Mouse (Mus musculus): ENCODE results near the gene Hnrnpd. TPM values are rescaled to one million over a fixed set of nuclear protein-coding genes. Genes with fewer than 3 reads are reported as not detected.
A peak's percentile ranks its signal among the peaks of the same experiment; 100 is the strongest.

Gene Hnrnpd
- polyA plus RNA-seq, 1 experiment from 2014 or later: 152 TPM

- DNase-seq (ENCODE audit: low spot score) (peak; percentile 93), ATAC-seq (replicated peaks; ENCODE audit: low FRiP score) (peak; percentile 98)
- 6% methylated on average over 49 of the region's 49 CpGs for WGBS
- H3K4me2 ChIP-seq: peak within 1 kb of the TSS; percentile 76
- H3K27me3 ChIP-seq (replicated peaks; ENCODE audit: control insufficient read depth, insufficient read depth, low read length): no peaks in the 10 kb centered on the region
- peak within 1 kb of the TSS; percentile 58 for H3K9ac ChIP-seq (ENCODE audit: low read depth, low read length)
- H3K9me3 ChIP-seq (ENCODE audit: control insufficient read depth, low read length): no peaks in the 10 kb centered on the region
- H3K4me1 ChIP-seq (replicated peaks; ENCODE audit: control insufficient read depth, insufficient read depth, low read length): no peaks in the 10 kb centered on the region
- no peaks in the 10 kb centered on the region for H3K36me3 ChIP-seq (ENCODE audit: control insufficient read depth, insufficient read depth, low read length)
- peak within 1 kb of the TSS; percentile 66 for H3K27ac ChIP-seq (ENCODE audit: low read depth, low read length)
- peak within 1 kb of the TSS; percentile 62 for H3K4me3 ChIP-seq (ENCODE audit: low read depth, low read length)
These were observed 72.4 kb downstream of the Hnrnpd start, which contains the start of gene Vamp9 for GRCm38 (mm10) chr5:99906181-99906956. Gene Vamp9 (plus strand): TSS chr5:99906254.

Other genes starting within 250 kb of the Hnrnpd start
- 11.2 and 13.3 TPM in 2 replicates for gene Rasgef1b, start 249.9 kb downstream of the Hnrnpd start, polyA plus RNA-seq (2014; fragmentation: Nextera tagmentation; extraction: Ambion mirVana)
- not detected in 2 replicates for gene Vamp9, start 72.7 kb downstream of the Hnrnpd start, polyA plus RNA-seq (2014; fragmentation: Nextera tagmentation; extraction: Ambion mirVana)
- 1.3 and 1.9 TPM in 2 replicates for gene 4930524J08Rik, start 123 bp upstream of the Hnrnpd start, polyA plus RNA-seq (2014; fragmentation: Nextera tagmentation; extraction: Ambion mirVana)
- gene Hnrnpdl, start 60.7 kb upstream of the Hnrnpd start, polyA plus RNA-seq (2014; fragmentation: Nextera tagmentation; extraction: Ambion mirVana): 143 and 157 TPM in 2 replicates
- 52.6 and 61.2 TPM in 2 replicates for gene Enoph1, start 61.0 kb upstream of the Hnrnpd start, polyA plus RNA-seq (2014; fragmentation: Nextera tagmentation; extraction: Ambion mirVana)
- gene Tmem150c, start 180.9 kb upstream of the Hnrnpd start, polyA plus RNA-seq (2014; fragmentation: Nextera tagmentation; extraction: Ambion mirVana): 1.2 and 2.3 TPM in 2 replicates

Data from liver, embryonic 11.5 days (tissue).